Mouse (Mus musculus) midbrain, embryonic 15.5 days (tissue): ENCODE results near the gene Dhx40. TPM values are rescaled to one million over a fixed set of nuclear protein-coding genes. Genes with fewer than 3 reads are reported as not detected.

Source experiments
- ATAC-seq: fragments of 200-750 bp; cut with Nextera tagmentation; replicated peaks from 2 replicates; pipeline ENCODE4 v1.8.0; 2017; ENCODE audit warnings: moderate TSS enrichment
- H3K27ac ChIP-seq: fragments of 300-500 bp; sonication (generic); 2 replicates; pipeline ENCODE4 v1.5.1; 2015; ENCODE audit warnings: mild to moderate bottlenecking, inconsistent platforms
- H3K27me3 ChIP-seq: fragments of 300-500 bp; sonication (generic); replicated peaks from 2 replicates; pipeline ENCODE4 v1.6.1; 2015; ENCODE audit warnings: inconsistent platforms
- H3K36me3 ChIP-seq: fragments of 300-500 bp; sonication (generic); replicated peaks from 2 replicates; pipeline ENCODE4 v1.6.1; 2015; ENCODE audit warnings: inconsistent platforms
- H3K4me1 ChIP-seq: fragments of 300-500 bp; sonication (generic); 2 replicates; pipeline ENCODE4 v1.6.1; 2015; ENCODE audit warnings: inconsistent platforms
- H3K4me2 ChIP-seq: fragments of 300-500 bp; sonication (generic); 2 replicates; pipeline ENCODE4 v1.6.1; 2015; ENCODE audit warnings: inconsistent platforms, mild to moderate bottlenecking, moderate library complexity
- H3K4me3 ChIP-seq: fragments of 300-500 bp; sonication (generic); 2 replicates; pipeline ENCODE4 v1.5.1; 2015; ENCODE audit warnings: mild to moderate bottlenecking, inconsistent platforms
- H3K9ac ChIP-seq: fragments of 300-500 bp; sonication (generic); 2 replicates; pipeline ENCODE4 v1.6.1; 2015; ENCODE audit warnings: mild to moderate bottlenecking, inconsistent platforms
- H3K9me3 ChIP-seq: fragments of 300-500 bp; sonication (generic); 2 replicates; pipeline ENCODE4 v1.6.1; 2016; ENCODE audit warnings: inconsistent platforms
- WGBS: fragments of 180-500 bp; shearing (Covaris S2); methylation state at CpG from one replicate; pipeline ENCODE4 v1.1.7; 2015; ENCODE audit warnings: mixed read lengths; 5-methylcytosine and 5-hydroxymethylcytosine counted together
- polyA plus RNA-seq: library from polyadenylated mRNA; unstranded; fragments of >200 nt; fragmentation: Nextera tagmentation; extraction: Ambion mirVana; gene quantifications from 2 replicates; pipeline ENCODE4 v1.2.1, GENCODE M21; 2015

The Dhx40 gene
- 21.7 and 22.6 TPM in 2 replicates for polyA plus RNA-seq

DNA sequence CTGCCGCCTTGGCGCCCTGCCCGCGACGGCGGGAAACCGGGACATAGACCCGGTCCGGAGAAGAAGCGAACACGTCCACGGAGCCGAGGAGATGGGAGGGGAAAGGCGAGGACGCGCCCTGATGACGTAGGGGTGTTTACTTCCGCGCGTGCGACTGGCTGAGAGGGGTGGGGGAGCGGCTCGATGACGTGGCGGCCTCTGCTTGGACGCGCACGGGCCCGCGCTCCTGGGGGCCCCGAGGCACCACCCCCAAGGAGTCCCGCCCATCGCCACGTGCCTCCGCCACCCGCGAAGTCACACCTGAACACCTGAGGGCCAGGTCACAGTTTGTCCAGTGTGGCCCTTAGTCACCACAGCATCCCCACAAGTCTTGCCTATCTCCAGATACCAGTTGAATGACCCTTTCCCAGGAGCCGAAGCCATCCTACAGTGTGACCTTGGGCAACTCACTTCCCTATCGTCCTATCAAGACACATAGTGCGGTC, at the start of gene Dhx40:
Gene Dhx40 (minus strand): TSS at position 242 of the 485 bp plus-strand sequence.
- Histone ChIP-seq H3K4me1 (peaks cover 14% of the 10 kb centered on the region), H3K27ac (peak within 1 kb of the TSS; percentile 85), H3K9me3 (no peaks in the 10 kb centered on the region), H3K36me3 (peaks cover 4% of the 10 kb centered on the region), H3K4me3 (peak within 1 kb of the TSS; percentile 97), H3K4me2 (peak within 1 kb of the TSS; percentile 59), H3K27me3 (no peaks in the 10 kb centered on the region), H3K9ac (peak within 1 kb of the TSS; percentile 60)
- ATAC-seq: peak; percentile 97
- whole genome bisulfite sequencing: 5% methylated on average over 40 of the region's 40 CpGs

DNA sequence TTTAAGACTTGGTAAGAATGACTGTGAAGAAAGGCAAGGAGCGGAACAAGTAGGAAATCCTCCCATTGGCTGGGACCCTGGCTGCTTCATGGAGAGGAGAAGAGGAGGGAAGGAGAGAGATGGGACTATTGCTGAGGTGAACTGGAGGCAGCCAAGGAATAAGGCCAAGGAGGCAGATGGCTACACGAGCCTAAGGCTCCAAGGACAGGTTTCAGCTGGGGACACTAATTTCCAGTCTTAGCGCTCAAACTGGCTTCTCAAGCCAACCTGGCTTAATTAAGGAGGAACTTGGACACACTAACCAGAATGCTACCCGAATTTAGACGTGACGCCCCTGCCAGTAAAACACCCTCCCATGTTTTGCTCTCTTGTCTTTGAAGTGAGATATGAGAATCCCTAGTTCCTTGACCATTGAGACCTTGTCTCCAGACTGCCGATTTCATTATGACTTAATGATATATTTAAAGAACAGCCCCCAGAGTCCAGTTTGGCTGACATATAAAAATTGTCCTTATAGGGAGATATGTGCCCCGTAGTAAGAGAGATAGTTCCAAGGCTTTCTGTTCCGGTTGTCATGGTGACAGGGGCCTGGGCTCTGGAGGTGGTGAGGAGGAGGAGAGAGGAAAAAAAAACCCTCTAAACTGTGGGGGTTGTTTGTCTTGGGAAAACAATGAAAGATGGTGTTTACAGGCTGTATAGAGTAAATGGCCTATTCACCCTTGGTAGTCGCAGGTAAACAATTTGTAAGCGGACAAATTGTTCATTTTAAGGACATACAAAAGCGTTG, 48.3 kb upstream of the Dhx40 start:
- H3K36me3 ChIP-seq: no peaks in the 10 kb centered on the region
- H3K4me3 ChIP-seq: no peak overlapping the region
- no peak overlapping the region for H3K9ac ChIP-seq
- H3K4me1 ChIP-seq: peaks cover 26% of the 10 kb centered on the region
- ATAC-seq: no peak
- H3K4me2 ChIP-seq: no peak overlapping the region
- no peak overlapping the region for H3K27ac ChIP-seq
- WGBS: 59% methylated on average over 12 of the region's 12 CpGs
- H3K27me3 ChIP-seq: no peaks in the 10 kb centered on the region
- H3K9me3 ChIP-seq: no peaks in the 10 kb centered on the region

DNA sequence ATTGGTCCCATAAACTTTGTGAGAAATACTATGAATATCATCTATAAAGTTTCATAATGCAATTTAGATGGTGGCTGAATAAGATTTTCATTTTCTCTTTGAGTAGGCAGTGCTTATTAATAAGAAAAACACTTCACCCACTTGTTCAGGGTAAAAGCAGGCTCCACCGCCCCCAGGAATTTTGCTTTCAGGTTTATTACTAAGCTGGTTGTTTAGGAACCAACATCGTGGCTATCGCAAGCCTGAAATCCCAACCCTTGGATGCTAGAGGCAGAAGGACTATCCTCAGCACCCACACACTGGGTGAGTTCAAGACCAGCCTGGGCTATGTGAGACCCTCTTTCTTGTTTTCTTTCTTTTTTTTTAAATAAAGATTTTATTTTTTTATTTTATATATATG, 45.5 kb upstream of the Dhx40 start:
- Histone ChIP-seq H3K4me3 (no peak overlapping the region), H3K9me3 (no peaks in the 10 kb centered on the region), H3K9ac (no peak overlapping the region), H3K36me3 (no peaks in the 10 kb centered on the region), H3K4me2 (no peak overlapping the region), H3K4me1 (peaks cover 30% of the 10 kb centered on the region), H3K27me3 (no peaks in the 10 kb centered on the region), H3K27ac (no peak overlapping the region)
- 78% methylated on average over 3 of the region's 3 CpGs for WGBS
- no peak for ATAC-seq

DNA sequence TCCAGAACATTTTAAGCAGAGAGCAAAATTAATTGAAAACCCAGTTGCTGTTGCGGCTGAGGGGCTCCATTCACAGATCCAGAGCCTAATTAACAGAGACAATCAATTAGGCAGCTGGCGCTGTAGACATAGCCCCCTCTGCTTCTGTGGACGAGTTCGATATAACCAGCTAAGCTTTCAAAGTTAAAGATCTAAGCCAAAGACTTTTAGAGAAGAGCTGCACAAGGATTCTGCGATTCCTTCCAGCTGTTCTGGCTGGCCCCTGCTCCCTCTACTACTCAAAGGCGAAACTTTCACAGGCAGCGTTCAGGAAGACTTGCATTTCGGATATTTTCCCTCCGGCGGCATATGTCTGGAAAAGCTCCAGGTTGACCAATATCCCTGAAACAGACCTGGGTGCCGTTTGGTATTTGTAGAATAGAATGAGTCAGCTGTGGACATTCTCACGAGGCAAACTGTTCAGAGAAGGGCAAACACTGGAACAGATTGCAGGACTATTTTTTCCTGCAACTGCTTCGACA, 45.0 kb upstream of the Dhx40 start:
- ATAC-seq: no peak
- no peak overlapping the region for H3K4me3 ChIP-seq
- peak overlapping the region; percentile 62; the same call in 1 of the 2 replicates for H3K27ac ChIP-seq
- H3K4me2 ChIP-seq: peak overlapping the region; percentile 10; the same call in 1 of the 2 replicates
- no peaks in the 10 kb centered on the region for H3K36me3 ChIP-seq
- no peak overlapping the region for H3K9ac ChIP-seq
- H3K4me1 ChIP-seq: peaks cover 30% of the 10 kb centered on the region
- no peaks in the 10 kb centered on the region for H3K27me3 ChIP-seq
- 40% methylated on average over 13 of the region's 13 CpGs for WGBS
- H3K9me3 ChIP-seq: no peaks in the 10 kb centered on the region

DNA sequence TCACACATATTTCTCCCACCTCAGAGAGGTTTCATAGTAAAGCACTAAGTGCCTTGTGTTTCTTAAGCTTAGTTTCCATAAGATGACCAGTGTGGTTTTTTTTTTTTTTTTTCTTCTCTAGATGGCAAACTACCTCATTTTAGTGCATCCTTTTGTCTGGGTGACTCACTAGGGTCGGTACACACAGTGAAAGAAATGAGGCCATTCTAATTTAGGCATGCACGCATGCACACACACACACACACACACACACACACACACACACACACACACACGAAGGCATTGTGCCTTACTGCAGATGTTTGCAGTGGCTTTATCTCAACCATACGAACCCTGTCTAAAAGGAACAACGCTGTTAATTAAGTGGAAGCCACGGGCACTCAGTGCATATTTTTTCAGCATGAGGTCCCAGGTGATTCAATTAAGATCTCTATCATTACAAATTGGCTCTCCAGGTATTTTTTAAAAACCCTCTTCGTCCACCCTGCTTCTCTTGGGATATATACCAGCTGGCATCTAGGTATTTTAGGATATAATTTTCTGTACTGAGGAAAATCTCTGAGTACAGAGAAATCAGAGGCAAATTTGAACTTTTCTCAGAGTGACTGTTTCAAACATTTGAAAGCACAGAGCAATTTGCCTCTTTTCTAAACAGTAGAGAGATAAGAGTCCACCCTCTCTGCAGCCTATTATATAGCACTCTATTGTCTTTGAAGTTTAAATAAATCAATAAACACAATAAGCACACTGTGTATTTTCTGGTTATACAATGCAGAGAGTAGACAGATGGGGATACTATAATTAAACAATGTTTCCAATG, 44.4 kb upstream of the Dhx40 start:
- peak overlapping the region; percentile 10; the same call in 1 of the 2 replicates for H3K4me2 ChIP-seq
- no peak overlapping the region for H3K9ac ChIP-seq
- H3K4me3 ChIP-seq: no peak overlapping the region
- WGBS: 20% methylated on average over 7 of the region's 7 CpGs
- no peaks in the 10 kb centered on the region for H3K27me3 ChIP-seq
- peaks cover 30% of the 10 kb centered on the region for H3K4me1 ChIP-seq
- no peaks in the 10 kb centered on the region for H3K9me3 ChIP-seq
- H3K36me3 ChIP-seq: no peaks in the 10 kb centered on the region
- ATAC-seq: no peak
- peak overlapping the region; percentile 62 for H3K27ac ChIP-seq

DNA sequence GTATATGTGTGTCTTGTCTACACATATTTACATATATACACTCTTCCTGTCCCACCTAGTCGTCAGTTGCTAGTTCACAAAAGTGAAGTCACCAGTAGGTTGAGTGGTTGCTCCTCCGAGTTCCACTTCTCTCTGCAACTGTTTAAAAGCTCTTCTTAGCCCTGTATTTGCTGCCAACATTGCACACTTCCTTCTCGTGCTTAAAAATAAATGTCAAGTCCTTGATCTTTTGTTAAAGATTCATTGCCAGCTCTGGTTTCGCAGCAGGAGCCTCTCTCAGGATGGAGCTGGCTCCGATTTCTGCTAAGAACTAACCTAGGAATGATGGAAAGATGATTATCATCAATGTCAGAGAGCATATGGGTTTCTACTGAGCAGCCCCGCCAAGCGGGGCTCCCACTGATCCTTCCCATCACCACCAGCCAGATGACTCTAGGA, 43.7 kb upstream of the Dhx40 start:
- H3K9ac ChIP-seq: no peak overlapping the region
- no peaks in the 10 kb centered on the region for H3K36me3 ChIP-seq
- no peak overlapping the region for H3K4me2 ChIP-seq
- peak overlapping the region; percentile 62 for H3K27ac ChIP-seq
- ATAC-seq: no peak
- no peak overlapping the region for H3K4me3 ChIP-seq
- 46% methylated on average over 7 of the region's 7 CpGs for WGBS
- no peaks in the 10 kb centered on the region for H3K27me3 ChIP-seq
- peaks cover 28% of the 10 kb centered on the region for H3K4me1 ChIP-seq
- no peaks in the 10 kb centered on the region for H3K9me3 ChIP-seq

DNA sequence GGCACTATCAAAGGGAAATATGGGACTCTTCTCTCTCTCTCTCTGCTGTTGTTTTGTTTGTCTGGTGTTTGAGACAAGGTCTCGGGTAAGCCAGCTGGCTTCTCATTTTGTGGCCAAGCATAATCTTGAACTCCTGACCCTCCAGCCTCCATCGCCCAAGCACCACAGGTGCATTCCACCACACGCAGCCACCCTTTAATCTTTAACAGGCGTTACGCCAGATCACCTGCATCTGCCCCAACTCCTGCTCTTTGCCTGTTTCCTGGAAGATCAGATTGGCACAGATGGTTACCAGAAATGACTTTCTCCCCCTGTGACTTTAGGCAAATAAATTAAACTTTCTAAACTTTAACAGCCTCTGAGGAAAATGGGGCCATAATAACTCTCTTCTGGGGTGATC, 36.3 kb upstream of the Dhx40 start:
- WGBS: 96% methylated on average over 5 of the region's 5 CpGs

DNA sequence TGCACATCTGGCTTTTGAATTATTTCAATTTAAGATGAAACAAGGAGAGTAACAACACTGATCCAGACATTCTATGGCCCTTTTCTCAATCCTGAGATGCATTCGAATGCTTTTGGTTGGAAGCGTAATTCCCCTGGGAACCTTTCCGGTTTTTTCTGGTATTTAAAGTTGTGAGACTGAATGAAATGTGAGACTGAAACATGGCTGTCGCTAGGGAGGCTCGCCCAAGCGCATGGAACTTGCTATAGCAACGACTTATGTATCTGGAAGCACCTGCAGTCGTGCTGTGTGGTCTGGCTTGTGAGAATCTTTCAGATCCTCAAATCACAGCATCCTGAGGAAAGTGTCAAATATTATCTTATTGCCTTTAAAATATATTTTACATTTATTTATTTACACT, 33.7 kb upstream of the Dhx40 start:
- no peak overlapping the region for H3K4me2 ChIP-seq
- H3K9me3 ChIP-seq: no peaks in the 10 kb centered on the region
- H3K4me3 ChIP-seq: no peak overlapping the region
- no peaks in the 10 kb centered on the region for H3K27me3 ChIP-seq
- H3K27ac ChIP-seq: peak overlapping the region; percentile 61
- peaks cover 20% of the 10 kb centered on the region for H3K4me1 ChIP-seq
- no peak overlapping the region for H3K9ac ChIP-seq
- ATAC-seq: no peak
- no peaks in the 10 kb centered on the region for H3K36me3 ChIP-seq
- 64% methylated on average over 8 of the region's 8 CpGs for WGBS

More for the DNA sequence above, 36.3 kb upstream of the Dhx40 start:
- Histone ChIP-seq H3K9ac (no peak overlapping the region), H3K9me3 (no peaks in the 10 kb centered on the region), H3K36me3 (no peaks in the 10 kb centered on the region), H3K4me3 (no peak overlapping the region), H3K4me1 (peaks cover 20% of the 10 kb centered on the region), H3K4me2 (no peak overlapping the region), H3K27ac (no peak overlapping the region), H3K27me3 (no peaks in the 10 kb centered on the region)
- no peak for ATAC-seq

DNA sequence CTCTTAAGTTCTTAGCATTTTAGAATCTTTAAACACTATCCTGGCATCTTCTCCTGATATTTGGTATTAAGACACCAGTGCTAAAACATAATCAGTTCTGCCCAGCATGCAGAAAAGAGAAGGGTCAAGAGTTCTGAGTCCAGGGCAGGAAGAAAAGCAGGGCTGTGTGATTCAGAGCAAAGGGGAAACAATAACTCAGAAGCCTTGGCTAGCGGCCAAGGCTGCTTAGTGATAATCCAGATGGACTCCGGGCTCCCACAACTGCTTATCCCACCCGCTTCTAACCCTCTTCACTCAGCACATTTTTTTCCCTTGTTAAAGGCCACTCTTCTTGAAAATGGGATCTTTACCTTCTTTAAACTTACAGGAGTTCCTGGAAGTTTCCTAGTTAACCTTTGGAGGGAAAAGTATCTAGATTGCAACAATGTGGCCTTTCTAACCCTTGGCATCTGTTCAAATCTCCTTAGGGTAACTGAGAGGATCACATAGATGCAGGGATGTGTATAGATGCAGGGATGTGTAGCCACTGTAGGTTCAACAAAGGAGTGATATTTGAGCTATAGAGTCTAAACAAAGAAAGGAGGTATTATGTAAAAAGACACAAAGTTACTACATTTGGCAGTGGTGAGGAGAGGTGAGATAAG, 33.1 kb upstream of the Dhx40 start:
- no peaks in the 10 kb centered on the region for H3K9me3 ChIP-seq
- no peaks in the 10 kb centered on the region for H3K27me3 ChIP-seq
- peak overlapping the region; percentile 61 for H3K27ac ChIP-seq
- H3K36me3 ChIP-seq: no peaks in the 10 kb centered on the region
- 7% methylated on average over 3 of the region's 3 CpGs for WGBS
- peaks cover 20% of the 10 kb centered on the region for H3K4me1 ChIP-seq
- no peak overlapping the region for H3K4me2 ChIP-seq
- H3K9ac ChIP-seq: no peak overlapping the region
- H3K4me3 ChIP-seq: no peak overlapping the region
- no peak for ATAC-seq

DNA sequence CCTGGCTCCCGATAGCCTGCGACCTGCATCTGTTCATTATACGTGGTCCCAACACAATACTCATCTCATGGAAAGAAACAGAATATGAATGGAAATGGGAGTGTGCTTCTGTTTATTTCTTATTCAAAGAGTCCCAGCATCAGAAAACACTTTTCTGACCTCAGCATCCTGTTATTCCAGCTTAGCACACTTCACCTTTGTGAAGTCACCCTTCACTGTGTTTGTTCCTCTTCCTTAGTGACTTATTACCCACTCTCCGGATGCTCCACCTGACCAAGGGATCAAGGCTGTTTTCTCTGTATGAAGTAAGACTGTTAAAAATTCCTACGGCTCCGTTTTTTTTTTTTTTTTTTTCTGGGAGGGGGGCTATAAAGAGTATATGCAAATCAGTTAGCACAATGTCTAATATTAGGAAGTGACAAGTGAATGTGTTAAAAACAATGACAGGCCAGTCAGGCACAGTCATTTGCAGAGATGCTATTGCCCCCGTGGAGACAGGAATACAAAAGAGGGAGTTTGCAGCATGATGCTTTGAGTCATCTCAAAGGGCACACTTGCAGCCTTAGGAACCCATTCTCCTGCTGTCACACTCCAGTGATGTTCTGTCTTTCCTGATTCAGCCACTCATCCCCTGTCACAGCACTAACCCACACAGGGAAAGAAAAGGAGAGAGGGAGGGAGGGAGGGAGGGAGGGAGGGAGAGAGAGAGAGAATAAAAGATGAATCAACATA, 32.3 kb upstream of the Dhx40 start:
- Histone ChIP-seq H3K4me1 (peaks cover 20% of the 10 kb centered on the region), H3K9ac (no peak overlapping the region), H3K9me3 (no peaks in the 10 kb centered on the region), H3K4me2 (no peak overlapping the region), H3K27me3 (no peaks in the 10 kb centered on the region), H3K36me3 (no peaks in the 10 kb centered on the region), H3K4me3 (no peak overlapping the region), H3K27ac (peak overlapping the region; percentile 45; the same call in 1 of the 2 replicates)
- 13% methylated on average over 7 of the region's 7 CpGs for WGBS
- ATAC-seq: no peak

DNA sequence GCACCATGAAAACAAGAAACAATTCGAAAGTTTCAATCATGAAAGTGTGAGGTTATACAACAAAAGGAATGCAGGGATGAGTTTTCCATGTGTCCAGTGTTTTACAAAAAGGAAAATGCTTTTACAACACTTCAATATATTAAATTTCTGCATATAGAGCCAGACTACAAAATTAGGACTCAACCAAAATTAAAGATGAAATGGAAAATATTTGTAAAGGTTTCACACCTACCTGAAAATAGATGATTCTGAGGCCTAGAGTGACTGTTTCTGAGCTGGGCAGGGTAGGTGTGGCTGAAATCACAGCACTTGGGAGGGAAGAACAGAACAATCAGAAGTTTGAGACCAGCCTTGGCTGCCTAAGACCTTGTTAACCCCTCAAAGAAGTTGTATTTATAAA, 31.2 kb upstream of the Dhx40 start:
- Histone ChIP-seq H3K9ac (no peak overlapping the region), H3K36me3 (no peaks in the 10 kb centered on the region)

More for the DNA sequence above, 31.2 kb upstream of the Dhx40 start:
- 74% methylated on average over 1 of the region's 1 CpGs for WGBS
- ATAC-seq: no peak
- Histone ChIP-seq H3K27me3 (no peaks in the 10 kb centered on the region), H3K4me3 (no peak overlapping the region), H3K4me2 (no peak overlapping the region), H3K9me3 (no peaks in the 10 kb centered on the region), H3K27ac (no peak overlapping the region), H3K4me1 (peaks cover 20% of the 10 kb centered on the region)
